Mouse (Mus musculus): ENCODE measurements around the gene Ogg1.

DNA sequence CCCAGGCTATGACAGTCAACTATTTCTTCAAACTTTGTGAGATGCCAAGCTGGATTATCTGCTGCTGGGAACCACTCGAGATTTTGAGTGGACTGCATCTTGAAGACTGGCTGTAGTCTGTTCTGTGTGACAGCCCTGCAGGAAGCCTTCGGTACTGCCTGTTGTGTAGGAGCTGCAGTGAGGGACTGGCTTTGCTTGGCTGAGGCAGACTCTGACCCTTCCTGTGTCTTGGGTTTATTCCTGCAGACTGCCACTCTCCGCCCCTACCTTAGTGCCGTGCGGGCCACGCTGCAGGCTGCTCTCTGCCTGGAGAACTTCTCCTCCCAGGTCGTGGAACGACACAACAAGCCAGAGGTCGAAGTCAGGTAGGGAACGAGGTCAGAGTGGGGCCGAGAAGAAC, 53.7 kb downstream of the Ogg1 start:
- TF ChIP-seq GATA1 (IDR thresholded peaks at IDR 0.05; ENCODE audit: low read length) (no peak), TAL1 (IDR thresholded peaks at IDR 0.05; ENCODE audit: low read length) (no peak)
